Mouse (Mus musculus): Measurements from ENCODE around the gene Chit1.

The Chit1 gene

DNA sequence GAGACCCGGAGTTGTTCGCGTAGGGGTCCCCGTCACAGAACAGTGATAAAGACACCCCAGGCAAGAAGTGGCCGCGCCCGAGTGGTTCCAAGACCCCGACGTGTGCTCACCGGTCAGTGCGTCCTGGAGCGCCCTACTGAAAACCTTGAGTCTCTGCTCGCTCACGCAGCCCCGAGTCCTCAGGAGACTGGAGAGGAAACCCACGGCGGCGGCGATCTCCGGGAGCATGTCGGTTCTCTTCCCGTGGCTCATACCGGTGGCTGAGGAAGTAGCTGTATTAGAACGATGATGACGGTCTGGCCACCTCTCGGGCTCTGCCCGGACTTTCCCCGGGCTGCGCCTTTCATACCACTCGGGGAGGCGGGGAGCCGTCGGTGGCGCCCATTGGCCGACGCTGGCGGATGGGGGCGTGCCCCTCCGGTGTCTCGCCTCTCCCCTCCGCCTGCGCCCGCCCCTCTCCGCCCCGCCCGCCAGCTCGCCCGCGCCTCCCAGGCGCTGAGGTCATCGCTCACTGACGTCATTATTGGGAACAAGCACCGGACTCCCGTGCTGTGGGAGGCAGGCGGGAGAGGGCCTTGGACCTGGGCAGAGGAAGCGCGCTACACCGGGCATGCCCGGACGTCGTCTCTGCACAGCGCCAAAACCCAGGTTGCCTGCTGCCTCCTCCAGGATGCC, 32.1 kb upstream of the Chit1 start, which contains the start of gene Btg2:
TSS of gene Btg2 (minus strand) at position 319 of the 675 bp plus-strand sequence.
- no peak for DNase-seq (ENCODE audit: extremely low read depth, low read depth, low spot score)

DNA sequence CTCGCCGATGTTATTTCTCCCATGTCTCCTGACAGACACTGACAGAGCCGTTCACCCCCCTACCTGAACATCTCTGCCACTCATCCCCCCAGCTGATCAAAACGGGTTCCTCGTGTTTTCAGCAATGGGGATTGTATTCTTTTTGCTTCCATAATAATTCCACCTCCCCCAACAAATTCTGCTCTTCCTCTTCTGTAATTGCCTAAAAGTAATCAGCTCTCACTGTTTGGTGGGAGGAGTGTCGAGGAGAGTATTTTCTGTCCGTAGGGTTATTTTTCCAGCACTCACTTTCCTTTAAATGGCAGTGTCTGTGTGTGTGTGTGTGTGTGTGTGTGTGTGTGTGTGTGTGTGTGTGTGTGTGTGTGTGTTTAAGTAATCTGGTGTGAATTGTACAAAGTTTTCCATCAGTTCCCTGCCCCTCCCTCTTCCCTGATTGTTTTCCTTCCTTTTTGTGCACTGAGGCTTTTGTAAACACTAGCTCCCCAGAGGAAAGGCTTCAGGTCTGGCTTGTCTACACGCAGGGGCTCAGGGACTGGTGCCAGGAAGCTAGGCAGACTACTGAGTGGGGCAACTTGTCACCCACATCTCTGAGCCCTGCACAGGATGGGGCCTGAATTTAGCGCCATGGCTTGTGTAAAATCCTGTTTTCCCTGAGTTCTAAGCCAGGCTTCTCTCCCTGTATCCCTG, 31.4 kb upstream of the Chit1 start:
- no peak for DNase-seq (ENCODE audit: extremely low read depth, low read depth, low spot score)

DNA sequence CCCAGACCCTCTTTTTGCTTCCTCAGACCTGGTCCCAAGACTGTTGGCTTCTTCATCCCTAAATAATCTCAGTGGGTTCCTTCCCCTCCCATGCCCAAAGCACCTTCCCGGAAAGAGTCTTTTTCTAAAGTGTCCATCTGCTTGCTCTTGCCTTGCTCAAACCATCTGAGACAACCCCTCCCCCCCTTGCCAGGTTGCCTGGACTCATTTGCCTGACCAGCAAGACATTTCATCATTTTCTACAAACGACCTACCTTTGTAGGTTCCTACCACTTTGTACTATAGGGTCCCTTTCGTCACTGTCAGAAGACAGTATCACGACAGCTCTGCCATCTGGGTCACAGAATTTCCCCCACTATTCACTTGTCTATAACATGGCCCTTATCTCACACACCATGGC, 30.6 kb upstream of the Chit1 start:
- no peak for DNase-seq (ENCODE audit: extremely low read depth, low read depth, low spot score)

DNA sequence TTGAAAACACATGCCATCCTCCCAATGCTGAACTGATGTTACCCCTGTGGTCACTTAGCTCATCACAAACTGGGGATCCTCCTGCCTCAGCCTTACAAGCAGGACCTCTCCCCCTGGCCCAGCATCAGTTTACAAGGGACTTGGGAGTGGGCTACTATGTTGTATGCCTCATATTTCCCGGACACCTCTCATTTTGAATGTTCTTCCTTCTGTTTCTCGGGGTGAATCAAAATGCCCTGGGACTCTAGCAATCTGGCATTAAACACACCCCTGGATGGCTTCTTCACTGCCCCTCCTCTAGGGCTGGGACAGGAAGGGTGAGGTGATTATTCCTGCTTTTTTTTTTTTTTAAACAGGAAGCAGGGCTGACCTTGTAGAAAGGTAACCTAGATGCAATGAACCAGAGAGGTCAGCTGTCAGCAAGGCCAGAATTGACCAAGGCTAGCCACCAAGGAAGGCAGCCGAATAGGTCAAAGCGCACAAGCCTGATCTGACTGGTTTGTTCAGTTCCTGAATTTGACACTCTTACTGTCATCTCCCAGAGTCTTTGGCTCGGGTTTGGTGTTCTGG, 30.1 kb upstream of the Chit1 start:
- no peak for DNase-seq (ENCODE audit: extremely low read depth, low read depth, low spot score)

DNA sequence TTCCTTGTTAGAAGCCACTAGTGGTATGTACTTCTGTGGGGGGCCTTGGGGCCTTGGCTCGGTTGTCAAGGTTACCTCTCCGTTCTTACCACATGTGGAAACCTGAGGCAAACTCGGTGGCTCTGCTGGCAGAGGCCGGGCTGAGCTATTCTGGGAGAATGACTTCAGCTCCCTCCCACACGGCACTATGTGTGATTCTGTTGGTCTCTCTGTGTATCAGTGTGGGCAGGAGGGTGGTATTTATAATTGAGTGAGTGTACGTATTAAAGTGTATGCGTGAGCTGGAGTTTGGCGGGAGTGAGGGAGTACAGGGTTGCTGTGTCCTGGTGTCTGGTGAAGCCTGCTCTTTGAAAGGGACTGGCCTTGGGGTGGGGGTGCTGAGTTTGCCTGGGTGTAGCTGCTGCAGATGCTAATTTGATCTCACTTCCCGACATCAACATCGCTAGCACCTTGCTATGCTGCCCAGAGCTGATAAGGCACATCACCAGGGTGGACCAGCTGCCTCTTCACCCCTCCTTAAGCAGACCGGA, 28.0 kb upstream of the Chit1 start:
- no peak for DNase-seq (ENCODE audit: extremely low read depth, low read depth, low spot score)

DNA sequence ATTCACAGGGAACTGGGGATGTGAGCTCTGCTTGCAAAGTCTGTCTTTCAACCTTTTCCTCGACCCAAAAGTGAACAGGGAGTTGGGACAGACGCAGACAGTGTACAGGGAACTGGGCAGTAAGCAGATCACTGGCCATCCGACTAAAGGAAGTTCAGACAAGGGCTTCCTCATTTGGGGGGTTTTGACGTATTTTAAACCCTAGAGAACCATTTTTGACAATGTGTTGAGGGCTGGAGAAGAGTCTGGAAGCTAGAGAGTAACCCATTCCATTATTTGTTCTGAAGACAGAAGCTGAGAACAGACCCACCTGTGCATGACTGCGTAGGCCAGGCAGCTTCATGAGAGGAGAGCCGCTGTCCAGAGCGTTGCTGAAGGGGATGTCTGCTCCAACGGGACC, 27.4 kb upstream of the Chit1 start:
- no peak for DNase-seq (ENCODE audit: extremely low read depth, low read depth, low spot score)

DNA sequence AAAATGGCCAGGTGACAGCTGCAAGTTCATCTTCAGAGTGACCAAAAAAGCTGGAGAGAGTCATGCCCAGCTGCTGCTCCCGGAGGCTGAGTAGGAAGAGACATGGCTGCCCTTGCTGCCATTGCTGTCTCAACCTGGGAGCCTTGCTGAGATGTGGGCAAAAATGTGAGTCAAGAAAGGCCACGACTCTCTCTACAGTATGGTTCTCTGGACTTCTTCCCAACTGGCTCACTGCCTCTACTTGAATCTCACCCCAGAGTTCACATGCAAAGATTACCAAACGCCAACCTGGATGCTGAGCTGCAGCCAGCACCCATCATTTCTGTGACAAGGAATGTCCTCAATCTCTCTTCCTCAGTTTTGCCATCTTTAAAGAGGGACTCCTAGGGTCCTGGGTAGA, 26.9 kb upstream of the Chit1 start:
- no peak for DNase-seq (ENCODE audit: extremely low read depth, low read depth, low spot score)

DNA sequence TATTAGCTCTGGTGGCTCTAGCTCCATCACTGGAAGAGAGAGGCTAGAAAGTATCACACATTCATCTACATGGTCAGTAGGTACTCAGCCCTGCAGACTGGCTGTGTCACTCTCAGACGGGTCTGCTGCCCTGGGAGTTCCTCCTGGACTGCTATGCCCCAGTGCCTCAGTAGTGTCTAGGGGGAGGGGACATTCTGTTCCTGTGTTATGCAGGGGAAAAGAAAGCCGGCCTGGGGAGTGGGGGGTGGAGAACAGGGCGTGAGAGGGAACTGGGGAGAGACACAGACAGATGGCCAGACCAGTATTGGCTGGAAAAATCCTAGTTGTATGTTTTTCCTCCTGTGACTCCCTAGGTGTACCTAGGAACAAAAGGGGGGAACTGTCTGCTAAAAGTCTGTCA, 25.0 kb upstream of the Chit1 start:
- DNase-seq (ENCODE audit: extremely low read depth, low read depth, low spot score) = no peak

DNA sequence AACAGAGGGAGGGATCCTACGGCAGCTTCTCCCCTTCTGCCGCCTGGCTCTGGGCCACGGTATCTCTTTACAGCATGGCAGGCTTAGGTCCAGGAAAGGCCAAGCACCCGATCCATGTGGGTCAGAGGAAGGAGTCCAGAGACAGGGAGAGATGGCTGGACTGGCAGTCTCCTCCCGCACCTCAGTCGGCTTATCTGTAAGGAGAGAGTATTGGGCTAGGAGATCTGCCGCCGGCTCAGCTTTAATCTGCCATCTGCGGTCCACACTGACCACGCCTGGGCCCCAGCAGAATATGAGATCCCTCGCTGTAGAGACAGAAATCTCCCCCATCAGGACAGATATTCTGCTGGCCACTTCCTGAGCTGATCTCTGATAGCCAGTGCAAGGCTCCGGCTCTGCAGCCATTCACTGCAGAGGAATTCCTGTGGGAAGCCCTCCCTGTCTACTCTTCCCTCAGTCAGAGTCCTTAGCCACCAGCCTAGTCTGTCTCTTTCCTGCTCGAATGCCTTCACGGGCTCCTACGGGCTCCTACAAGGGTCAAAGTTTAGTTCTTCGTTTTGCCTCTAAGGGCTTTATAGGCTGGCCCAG, 24.1 kb upstream of the Chit1 start:
- no peak for DNase-seq (ENCODE audit: extremely low read depth, low read depth, low spot score)

DNA sequence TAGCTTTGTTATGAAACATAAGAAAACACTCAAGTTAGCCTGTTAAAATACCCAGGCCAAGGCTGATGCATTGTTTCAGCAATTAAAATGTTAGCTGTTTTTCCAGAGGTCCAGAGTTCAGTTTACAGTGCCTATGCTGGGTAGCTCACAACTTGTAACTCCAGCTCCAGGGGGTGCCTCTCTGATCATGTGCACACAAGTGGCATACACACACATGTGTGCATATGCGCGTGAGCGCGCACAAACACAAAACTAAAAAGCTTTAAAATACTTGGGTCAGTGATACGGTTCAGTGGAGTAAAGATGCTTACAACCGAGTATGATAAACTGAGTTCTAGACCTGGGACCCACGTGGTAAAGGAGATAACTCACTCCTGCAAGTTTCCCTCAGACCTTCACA, 22.0 kb upstream of the Chit1 start:
- no peak for DNase-seq (ENCODE audit: extremely low read depth, low read depth, low spot score)

DNA sequence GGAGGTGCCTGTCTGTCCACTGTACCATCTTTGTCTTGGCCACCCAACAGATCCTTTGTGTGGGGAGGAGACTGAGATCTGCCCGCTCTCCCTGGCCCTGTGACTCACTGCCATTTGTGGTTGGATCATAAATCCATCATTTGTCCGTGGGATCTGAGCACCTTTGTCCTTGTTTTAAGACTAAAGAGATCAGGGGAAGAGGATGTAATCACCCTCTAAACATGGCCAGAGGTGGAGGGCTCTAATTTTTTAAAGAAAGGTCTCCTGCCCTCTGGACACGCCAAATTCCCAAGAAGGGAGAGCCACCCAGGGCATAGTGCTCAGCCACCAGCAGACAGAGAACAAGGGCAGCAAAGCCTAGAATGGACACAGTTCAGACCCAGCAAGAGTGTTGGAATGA, 19.2 kb upstream of the Chit1 start:
- no peak for DNase-seq (ENCODE audit: extremely low read depth, low read depth, low spot score)

DNA sequence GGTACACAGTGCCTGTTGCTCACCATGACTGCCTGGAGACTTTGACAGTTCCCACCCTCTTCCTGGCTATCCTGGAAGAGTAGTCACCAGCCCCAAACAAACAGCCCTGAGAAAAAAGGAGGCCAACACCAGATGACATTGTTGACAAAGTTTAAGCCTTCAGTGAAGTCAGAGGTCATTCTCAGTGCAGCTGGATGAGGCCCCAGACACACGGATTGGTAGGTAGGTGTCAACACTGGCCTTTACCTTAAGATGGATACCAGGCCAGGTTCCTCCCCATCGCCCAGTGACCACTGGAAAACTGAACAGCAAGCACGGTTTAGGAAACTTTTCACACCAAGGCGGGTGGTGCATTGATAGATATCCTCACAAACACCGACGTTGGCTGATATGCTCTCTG, 18.7 kb upstream of the Chit1 start:
- no peak for DNase-seq (ENCODE audit: extremely low read depth, low read depth, low spot score)

DNA sequence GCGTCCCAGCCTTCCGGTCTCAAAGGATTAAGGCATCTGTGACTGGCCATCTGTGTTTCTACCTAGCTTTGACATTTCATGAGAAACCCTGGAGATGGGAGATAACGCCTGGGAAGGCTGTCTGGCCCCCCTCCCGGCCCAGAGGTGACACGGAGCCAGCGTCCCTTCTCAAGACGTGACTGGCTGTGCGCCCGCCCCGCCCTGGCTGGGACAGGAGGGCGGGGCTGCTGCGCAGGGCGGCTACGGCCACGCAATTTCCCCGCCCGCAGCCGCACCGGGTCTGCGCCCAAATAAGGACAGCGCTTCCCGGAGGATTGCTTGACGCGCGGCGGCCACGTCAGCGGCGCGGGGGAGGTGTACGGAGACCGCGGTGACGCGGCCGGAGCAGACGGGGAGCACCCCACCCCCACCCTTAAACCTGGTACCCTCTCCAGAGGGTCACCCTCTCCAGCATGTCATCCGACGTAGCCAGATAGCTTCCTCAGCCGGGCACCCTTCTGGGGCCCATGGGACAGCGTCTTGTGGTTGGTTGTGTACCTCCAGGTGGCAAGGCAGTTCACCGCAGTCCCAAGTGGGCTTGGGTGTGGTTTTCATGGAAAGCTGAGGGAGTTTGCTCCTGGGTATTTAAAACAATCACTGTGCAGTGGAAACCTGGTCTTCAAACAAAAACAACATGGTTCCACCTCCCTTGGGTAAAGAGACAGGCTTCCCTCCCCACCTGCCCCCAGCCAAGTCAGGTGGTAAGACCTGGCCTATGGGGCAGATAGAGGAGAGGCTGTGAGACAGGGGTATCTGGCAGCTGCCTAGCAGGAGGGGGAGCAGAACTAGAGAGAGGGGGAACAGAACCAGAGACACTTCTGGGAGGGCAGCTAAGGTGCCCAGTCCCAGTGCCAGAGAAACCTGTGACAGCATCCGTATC, 17.9 kb upstream of the Chit1 start:
- no peak for DNase-seq (ENCODE audit: extremely low read depth, low read depth, low spot score)

DNA sequence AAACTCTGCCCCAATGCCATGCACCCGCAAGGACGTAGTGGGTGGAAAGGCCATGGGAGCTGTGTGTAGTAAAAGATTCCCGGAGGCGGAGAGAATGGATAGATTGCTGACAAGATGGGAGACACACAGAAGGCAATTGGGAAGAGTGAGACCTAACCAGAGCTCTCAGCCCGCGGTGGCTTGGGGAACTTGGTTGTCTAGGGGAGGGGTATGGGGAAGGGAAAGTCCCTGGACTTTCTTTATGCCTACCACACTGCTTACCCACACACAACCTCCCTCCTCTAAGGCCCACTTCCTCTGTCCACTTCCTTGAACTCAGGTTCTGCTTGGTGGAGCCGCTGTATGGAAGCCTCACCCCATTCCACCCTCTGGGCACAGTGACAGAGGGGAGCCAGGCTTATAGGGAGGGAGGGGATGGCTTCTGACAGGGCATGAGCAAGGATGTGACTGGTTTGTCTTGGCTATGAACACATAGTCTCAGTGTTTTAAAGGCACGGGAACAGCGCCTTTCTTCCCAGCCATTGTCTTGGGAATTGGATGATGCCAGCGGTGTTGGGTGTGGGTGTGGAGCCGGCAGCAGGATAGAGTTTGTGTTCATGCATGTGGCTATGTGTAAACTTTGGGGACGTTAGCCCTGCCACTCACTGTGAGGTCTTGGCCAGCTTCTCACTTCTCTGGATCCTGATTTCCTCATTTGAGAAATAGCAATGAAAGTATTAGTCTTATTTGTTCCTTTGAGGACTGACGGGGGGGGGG, 17.1 kb upstream of the Chit1 start:
- DNase-seq (ENCODE audit: extremely low read depth, low read depth, low spot score) = no peak

DNA sequence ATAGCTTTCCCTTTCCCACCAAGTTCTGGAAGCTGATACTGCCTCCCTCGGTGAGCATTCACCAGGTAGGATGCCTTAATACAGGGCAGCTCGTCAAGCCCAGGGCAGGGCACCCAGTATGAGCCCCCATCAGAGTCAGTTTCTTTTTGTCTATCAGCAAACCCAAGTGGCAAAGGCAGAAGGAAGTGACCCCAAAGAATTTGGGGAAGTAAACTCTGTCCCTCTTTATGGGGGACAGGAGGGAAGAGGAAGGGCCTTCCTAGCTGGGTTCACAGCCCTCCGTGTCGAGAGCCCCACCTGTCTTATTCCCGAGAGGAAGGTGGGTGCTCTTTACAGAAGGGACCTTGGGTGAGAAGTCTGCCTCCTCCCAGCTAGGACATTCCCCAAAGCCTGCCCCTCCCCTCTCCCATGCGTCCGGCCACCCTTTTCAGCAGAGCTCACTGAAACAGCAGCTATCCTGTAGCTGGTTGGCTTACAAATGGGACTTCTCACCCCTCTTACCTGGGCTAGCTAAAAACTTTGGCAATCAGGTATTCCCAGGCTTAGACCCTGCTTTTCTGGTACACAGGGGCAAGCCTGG, 15.9 kb upstream of the Chit1 start:
- no peak for DNase-seq (ENCODE audit: extremely low read depth, low read depth, low spot score)

DNA sequence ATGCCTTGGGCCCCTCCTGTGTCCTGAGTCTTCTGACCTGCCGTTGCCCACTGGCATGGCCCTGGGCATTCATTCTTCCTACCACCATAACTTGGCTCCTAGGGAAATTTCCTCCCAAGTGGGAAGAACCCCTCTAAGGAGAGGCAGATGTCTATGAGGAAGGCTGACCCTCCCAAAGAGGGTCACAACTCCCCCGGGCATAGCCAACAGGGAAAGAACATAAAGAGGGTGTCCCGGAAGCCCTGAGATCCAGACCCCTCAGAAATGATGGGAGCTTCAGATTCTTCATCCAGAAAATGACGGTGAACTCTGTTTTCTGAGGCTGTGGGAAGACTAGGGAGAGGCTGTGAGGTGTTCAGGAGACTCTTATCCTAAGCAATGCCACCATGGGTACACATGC, 15.3 kb upstream of the Chit1 start:
- DNase-seq (ENCODE audit: extremely low read depth, low read depth, low spot score) = no peak

DNA sequence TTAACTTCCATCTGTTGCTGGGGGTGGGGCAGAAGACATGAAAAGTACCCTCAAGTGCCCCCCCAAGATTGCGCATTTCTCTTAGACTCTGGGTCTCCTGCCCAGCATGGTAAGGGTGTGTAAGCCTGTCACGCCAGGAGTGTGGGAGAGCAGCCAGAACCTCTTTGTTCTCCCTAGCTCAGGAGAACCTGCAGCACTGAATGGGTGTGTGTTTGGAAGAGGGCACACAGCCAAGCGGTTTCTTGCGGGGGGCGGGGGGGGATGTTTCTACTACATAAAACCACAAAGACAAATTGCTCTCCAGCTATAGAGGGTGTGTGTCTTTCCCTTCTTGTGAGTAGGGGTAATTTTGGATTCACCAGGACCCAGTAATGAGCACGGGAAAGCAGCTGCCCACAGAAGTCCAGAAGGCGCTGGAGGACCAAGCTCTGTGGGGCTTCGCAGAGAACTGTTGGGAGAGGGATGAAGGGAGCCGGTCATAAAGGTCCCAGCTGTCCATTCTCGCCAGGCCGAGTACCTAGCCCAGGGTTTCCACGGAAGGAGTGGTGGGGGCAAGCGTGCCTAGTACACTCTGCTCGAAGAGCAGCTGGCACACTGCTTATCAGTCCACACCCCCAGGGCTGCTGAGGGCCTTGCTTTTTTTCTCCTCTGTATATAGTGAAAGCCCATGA, 14.6 kb upstream of the Chit1 start:
- DNase-seq (ENCODE audit: extremely low read depth, low read depth, low spot score) = no peak

DNA sequence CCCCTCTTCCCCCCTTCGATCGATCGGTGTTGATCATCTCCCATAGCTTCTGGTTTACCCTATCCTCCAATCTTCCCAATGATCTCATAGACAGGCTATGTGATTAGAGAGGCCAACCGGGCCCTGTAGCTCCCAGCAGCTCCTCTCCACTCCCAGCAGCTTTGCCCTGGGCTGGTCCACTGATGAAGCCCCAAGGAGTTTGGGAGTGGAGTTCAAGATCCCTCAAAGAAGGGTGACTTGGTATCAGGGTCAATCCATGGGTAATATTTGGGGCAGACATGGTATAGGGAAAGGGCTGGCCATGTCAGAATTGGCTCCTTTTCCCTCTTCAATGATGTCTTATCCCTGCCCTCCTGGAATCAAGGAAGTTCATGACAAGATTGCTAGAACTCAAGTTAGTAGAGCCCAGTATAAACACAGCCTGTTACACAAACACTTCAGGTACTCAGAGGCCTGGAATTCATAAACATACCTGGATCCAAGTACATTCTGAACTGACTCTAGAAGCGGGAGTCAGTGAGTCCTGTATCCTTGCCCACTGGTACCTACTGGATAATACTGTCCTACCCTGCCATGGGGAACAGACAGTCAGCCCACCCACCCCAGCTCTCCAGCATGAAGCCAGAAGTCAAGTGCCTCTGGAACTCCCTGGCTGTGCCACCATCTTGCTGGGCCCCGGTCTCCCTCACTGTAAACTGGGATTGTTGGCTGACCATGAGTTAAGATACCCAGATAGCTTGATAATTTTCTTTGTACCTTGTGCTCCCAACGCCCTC, 13.8 kb upstream of the Chit1 start:
- DNase-seq (ENCODE audit: extremely low read depth, low read depth, low spot score) = no peak
